Mouse (Mus musculus) R1 (cell line): ENCODE data around the gene Kncn.
A peak's percentile ranks its signal among the peaks of the same experiment; 100 is the strongest.

Experiments used
- DNase-seq: peaks from one replicate; pipeline ENCODE4 v3.0.0-alpha.2; 2018; ENCODE audit warnings: low read depth, low spot score

Gene Kncn

GRCm38 (mm10) chr4:115936646-115937045 is 52.4 kb downstream of the Kncn start:
- DNase-seq, result no peak

GRCm38 (mm10) chr4:115937061-115937976 is 53.1 kb downstream of the Kncn start:
- no peak for DNase-seq

GRCm38 (mm10) chr4:115938276-115939160 is 54.3 kb downstream of the Kncn start:
- peak; percentile 34 for DNase-seq
